Mouse (Mus musculus) erythroblast, embryonic 14.5 days (primary cell): Measurements from ENCODE around the gene Pogz.

Experiments
- GATA1 ChIP-seq: IDR thresholded peaks from 2 replicates; pipeline ENCODE4 v1.6.1; 2012; ENCODE audit warnings: low read length, inconsistent platforms, mixed read lengths
- TAL1 ChIP-seq: IDR thresholded peaks from 3 replicates; pipeline ENCODE4 v1.6.1; 2012; ENCODE audit warnings: low read length, inconsistent platforms, mixed read lengths

- TF ChIP-seq GATA1 (no peak), TAL1 (no peak)
These were observed 76.4 kb downstream of the Pogz start for GRCm38 (mm10) chr3:94913801-94914200.
